Mouse (Mus musculus) regulatory T cell (primary cell): ENCODE results near the gene Dbx2.

Experiments used
- in situ Hi-C: fragments of 300-600 bp; cut with MboI, MseI; formaldehyde crosslinking; loops from one replicate; pipeline ENCODE4 v1.15.1; 2025; ENCODE audit warnings: high pct_unique_total_duplicates

The Dbx2 gene

GRCm38 (mm10) chr15:95624396-95624795 lies 31.4 kb downstream of the Dbx2 start:
- in situ Hi-C loops = no loop called here

GRCm38 (mm10) chr15:95622797-95623196 lies 33.0 kb downstream of the Dbx2 start:
- in situ Hi-C loops = no loop called here

GRCm38 (mm10) chr15:95612600-95612999 lies 43.2 kb downstream of the Dbx2 start:
- in situ Hi-C loops = no loop called here

- in situ Hi-C loops = no loop called here
Measured at GRCm38 (mm10) chr15:95601179-95601578, 54.6 kb downstream of the Dbx2 start.

DNA sequence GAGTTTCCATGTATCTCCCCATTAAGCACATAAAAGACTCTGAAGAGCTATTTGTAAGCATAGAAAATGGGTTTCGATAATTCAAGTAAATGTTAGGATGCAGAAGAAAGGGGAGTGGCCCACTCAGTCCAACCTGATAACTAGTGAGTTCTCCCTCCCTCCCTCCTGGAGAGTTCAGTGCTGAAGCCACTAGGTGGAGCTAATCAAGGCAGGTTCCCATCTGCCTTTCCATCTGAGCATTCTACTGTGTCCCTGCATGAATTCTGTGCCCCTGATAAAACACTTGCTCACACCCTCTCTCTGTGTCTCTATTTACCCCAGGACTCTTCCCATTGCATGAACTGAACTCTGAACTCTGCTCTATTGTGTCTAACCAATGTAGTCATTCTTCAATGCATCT lies 57.1 kb downstream of the Dbx2 start:
- in situ Hi-C loops = no loop called here

- in situ Hi-C loops = no loop called here
Measured at GRCm38 (mm10) chr15:95586906-95587305, 68.9 kb downstream of the Dbx2 start.

GRCm38 (mm10) chr15:95584891-95585290 lies 70.9 kb downstream of the Dbx2 start:
- in situ Hi-C loops = no loop called here

GRCm38 (mm10) chr15:95574661-95575060 lies 81.1 kb downstream of the Dbx2 start:
- in situ Hi-C loops = loop anchor here (5.0 kb wide), 1 partner anchor 802 kb away; no protein-coding TSS in a partner anchor
